25 mouse cellular contexts compared by ENCODE assay signal in the genomic region with DNA sequence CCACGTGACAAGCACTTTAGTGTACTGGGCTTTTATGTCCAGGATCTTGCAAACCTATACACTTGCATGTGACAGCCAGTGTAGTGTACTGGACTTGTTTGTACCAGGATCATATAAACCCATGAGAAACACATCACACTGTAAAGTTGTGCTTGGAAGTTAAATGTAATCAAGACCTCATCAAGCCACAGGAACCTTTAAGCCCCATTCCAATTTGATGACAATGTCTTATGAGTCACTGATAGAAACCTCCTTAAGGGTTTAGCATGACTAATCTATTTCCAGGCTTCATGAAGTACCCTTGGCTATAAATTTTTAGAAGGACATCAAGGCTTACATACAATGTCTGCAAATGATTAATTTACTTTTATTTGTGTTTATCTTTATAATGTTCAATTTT. TPM values are rescaled to one million over a fixed set of nuclear protein-coding genes. Genes with fewer than 3 reads are reported as not detected.
DNase-seq lines count a peak whose midpoint lies in the region; ATAC-seq and TF ChIP-seq lines count a peak whose summit lies in the region.
"Had no signal": no experiment of that assay in that cellular context is flagged by ENCODE, and none has a peak within 500 bp of the region (broad histone marks: within the 10 kb centered on the region; RNA-seq: fewer than 3 reads in every experiment).

No protein-coding gene starts in this region.

- TF ChIP-seq EP300 in lung, postnatal 0 days (IDR thresholded peaks at IDR 0.05), result no peak; the same call in 1 of the 2 replicates

- WGBS in lung, postnatal 0 days, result 28% methylated on average over 1 of the region's 1 CpGs
- WGBS in lung, adult 2 months, result 38% methylated on average over 1 of the region's 1 CpGs
- WGBS in embryonic facial prominence, embryonic 15.5 days, result 70% methylated on average over 1 of the region's 1 CpGs
- WGBS in hindbrain, embryonic 14.5 days, result 83% methylated on average over 1 of the region's 1 CpGs

- H3K27me3 ChIP-seq in lung, postnatal 0 days (replicated peaks; ENCODE audit: insufficient read depth, low read length), result no peaks in the 10 kb centered on the region
- no peaks in the 10 kb centered on the region for H3K27me3 ChIP-seq in C2C12 (ENCODE audit: control insufficient read depth, insufficient read depth, insufficient read length)
- H3K27me3 ChIP-seq in embryonic facial prominence, embryonic 15.5 days, result no peaks in the 10 kb centered on the region
- no peaks in the 10 kb centered on the region for H3K27me3 ChIP-seq in hindbrain, embryonic 14.5 days (ENCODE audit: control insufficient read depth, insufficient read depth, low read length)
- H3K27me3 ChIP-seq: hindbrain, embryonic 12.5 days; megakaryocyte, embryonic 14.5 days; midbrain, embryonic 12.5 days; neural tube, embryonic 13.5 days had no signal

- H3K27ac ChIP-seq in lung, postnatal 0 days (ENCODE audit: low read length), result no peak overlapping the region
- H3K27ac ChIP-seq in embryonic facial prominence, embryonic 15.5 days (replicated peaks), result 0 out of 2 replicates have a peak overlapping the region, but pooled peaks have one; percentile 73
- no peak overlapping the region for H3K27ac ChIP-seq in hindbrain, embryonic 14.5 days
- H3K27ac ChIP-seq: hindbrain, embryonic 12.5 days; midbrain, embryonic 12.5 days; neural tube, embryonic 13.5 days had no signal

- no peak overlapping the region for H3K4me3 ChIP-seq in lung, postnatal 0 days (ENCODE audit: low read depth, low read length)
- H3K4me3 ChIP-seq in lung, adult 2 months (replicated peaks; ENCODE audit: extremely low read depth, low read depth, low read length), result no peak overlapping the region
- no peak overlapping the region for H3K4me3 ChIP-seq in C2C12 (ENCODE audit: insufficient read depth, poor library complexity, severe bottlenecking)
- H3K4me3 ChIP-seq in embryonic facial prominence, embryonic 15.5 days (replicated peaks), result no peak overlapping the region
- no peak overlapping the region for H3K4me3 ChIP-seq in hindbrain, embryonic 14.5 days (replicated peaks; ENCODE audit: low read length)
- H3K4me3 ChIP-seq: hindbrain, embryonic 12.5 days; midbrain, embryonic 12.5 days; neural tube, embryonic 13.5 days had no signal

- peaks cover 85% of the 10 kb centered on the region for H3K79me3 ChIP-seq in C2C12 (ENCODE audit: low read depth)

- H3K9me3 ChIP-seq in lung, postnatal 0 days (ENCODE audit: low read length), result no peaks in the 10 kb centered on the region
- H3K9me3 ChIP-seq in embryonic facial prominence, embryonic 15.5 days (replicated peaks), result no peaks in the 10 kb centered on the region
- H3K9me3 ChIP-seq in hindbrain, embryonic 14.5 days (ENCODE audit: control insufficient read depth, low read length), result no peaks in the 10 kb centered on the region
- H3K9me3 ChIP-seq: hindbrain, embryonic 12.5 days; megakaryocyte, embryonic 14.5 days; midbrain, embryonic 12.5 days; neural tube, embryonic 13.5 days had no signal

- H3K9ac ChIP-seq in lung, postnatal 0 days (replicated peaks; ENCODE audit: low read depth), result no peak overlapping the region
- no peak overlapping the region for H3K9ac ChIP-seq in embryonic facial prominence, embryonic 15.5 days
- no peak overlapping the region for H3K9ac ChIP-seq in hindbrain, embryonic 14.5 days
- H3K9ac ChIP-seq: hindbrain, embryonic 12.5 days; midbrain, embryonic 12.5 days; neural tube, embryonic 13.5 days had no signal

- 0 out of 2 replicates have a peak, but pooled peaks cover 7% of the 10 kb centered on the region for H3K36me3 ChIP-seq in lung, postnatal 0 days (ENCODE audit: insufficient read depth, low read length)
- peaks cover 60% of the 10 kb centered on the region for H3K36me3 ChIP-seq in C2C12 (ENCODE audit: control insufficient read depth, insufficient read depth)
- H3K36me3 ChIP-seq in embryonic facial prominence, embryonic 15.5 days, result peaks cover 7% of the 10 kb centered on the region; the same call in 1 of the 2 replicates
- H3K36me3 ChIP-seq in hindbrain, embryonic 14.5 days (replicated peaks; ENCODE audit: control insufficient read depth, insufficient read depth), result no peaks in the 10 kb centered on the region
- H3K36me3 ChIP-seq: hindbrain, embryonic 12.5 days; midbrain, embryonic 12.5 days; neural tube, embryonic 13.5 days had no signal

- no peak overlapping the region for H3ac ChIP-seq in C2C12 (ENCODE audit: control insufficient read depth, insufficient read length, low read depth)

- no peak overlapping the region for H3K4me2 ChIP-seq in lung, postnatal 0 days (replicated peaks; ENCODE audit: low read depth, low read length)
- H3K4me2 ChIP-seq in embryonic facial prominence, embryonic 15.5 days (replicated peaks), result no peak overlapping the region
- H3K4me2 ChIP-seq in hindbrain, embryonic 14.5 days (replicated peaks), result no peak overlapping the region
- H3K4me2 ChIP-seq: heart, embryonic 11.5 days; hindbrain, embryonic 12.5 days; midbrain, embryonic 12.5 days; neural tube, embryonic 13.5 days had no signal

- H3K4me1 ChIP-seq in lung, postnatal 0 days (ENCODE audit: insufficient read depth, low read depth, low read length), result peaks cover 24% of the 10 kb centered on the region
- H3K4me1 ChIP-seq in lung, adult 2 months (ENCODE audit: control insufficient read depth, insufficient read depth, low read length), result peaks cover 44% of the 10 kb centered on the region
- H3K4me1 ChIP-seq in embryonic facial prominence, embryonic 15.5 days, result peaks cover 59% of the 10 kb centered on the region
- H3K4me1 ChIP-seq in hindbrain, embryonic 14.5 days (replicated peaks; ENCODE audit: control insufficient read depth, insufficient read depth, low read length), result no peaks in the 10 kb centered on the region
- H3K4me1 ChIP-seq: neural tube, embryonic 13.5 days had no signal

- TF ChIP-seq CTCF in lung, postnatal 0 days (IDR thresholded peaks at IDR 0.05), result no peak
- no peak for TF ChIP-seq CTCF in lung, adult 2 months (IDR thresholded peaks at IDR 0.05; ENCODE audit: insufficient read depth, low read length)
- TF ChIP-seq CTCF in C2C12 (IDR thresholded peaks at IDR 0.05; ENCODE audit: control insufficient read depth, insufficient read depth, insufficient read length), result no peak

- TF ChIP-seq POLR2A in lung, adult 2 months (IDR thresholded peaks at IDR 0.05; ENCODE audit: borderline replicate concordance, extremely low read depth, low read depth, low read length), result no peak

- H3K79me2 ChIP-seq in C2C12 (ENCODE audit: control insufficient read depth, insufficient read depth), result peaks cover 94% of the 10 kb centered on the region

- peak; percentile 54 for DNase-seq in lung, postnatal 0 days (ENCODE audit: low spot score)
- no peak for DNase-seq in lung, adult 2 months
- DNase-seq in hindbrain, embryonic 14.5 days (ENCODE audit: low spot score), result no peak
- DNase-seq in thymus, postnatal 0 days (ENCODE audit: low spot score), result no peak
- no peak for DNase-seq in embryo, embryonic 10.5 days (ENCODE audit: low spot score)
- DNase-seq: adrenal gland, postnatal 14 days; cerebellum, adult 11-12 months; cerebellum, adult 9-11 months; gastrocnemius, postnatal 36 days; heart, adult 18-20 months; heart, postnatal 36 days; kidney, adult 18-20 months; kidney, postnatal 36 days; liver; lung, postnatal 4 days; right cerebral cortex, postnatal 4 days; thymus, postnatal 25 days had no signal

- no peak for ATAC-seq in lung, postnatal 0 days
- no peak for ATAC-seq in embryonic facial prominence, embryonic 15.5 days (ENCODE audit: insufficient number of reproducible peaks, low FRiP score, low TSS enrichment, low read depth)
- ATAC-seq in hindbrain, embryonic 14.5 days (ENCODE audit: low FRiP score), result no peak
- ATAC-seq: forebrain, embryonic 14.5 days had no signal

TF ChIP-seq in C2C12, 6 proteins besides CTCF, POLR2A, EP300 and RAD21:
- TF ChIP-seq CEBPB (IDR thresholded peaks at IDR 0.05; ENCODE audit: low read depth) (no peak), FOSL1 (IDR thresholded peaks at IDR 0.05; ENCODE audit: insufficient read depth, low read length, poor library complexity, severe bottlenecking) (peak; percentile 97)

RNA-seq across cellular contexts. Expression of a gene that starts 47.6 kb away (rescaled TPM):
- 171 and 176 TPM in 2 replicates for polyA plus RNA-seq in lung, postnatal 0 days (2015; fragmentation: Nextera tagmentation; extraction: Ambion mirVana)
- 121 and 130 TPM in 2 replicates for polyA plus RNA-seq in lung, adult 2 months (2012; rRNA removed)
- polyA plus RNA-seq in C2C12 (2012; fragmentation: generic; extraction: Trizol), result 42.1 TPM
- 167 and 173 TPM in 2 replicates for polyA plus RNA-seq in embryonic facial prominence, embryonic 15.5 days (2015; fragmentation: Nextera tagmentation; extraction: Ambion mirVana)
- polyA plus RNA-seq in hindbrain, embryonic 14.5 days (2014; fragmentation: Nextera tagmentation; extraction: Ambion mirVana), result 24.4 and 29.7 TPM in 2 replicates
- polyA plus RNA-seq in thymus, postnatal 0 days (2015; fragmentation: Nextera tagmentation; extraction: Ambion mirVana), result 81.9 and 91.2 TPM in 2 replicates
